Mouse (Mus musculus): ENCODE measurements around the gene Skp1a.
A peak's percentile ranks its signal among the peaks of the same experiment; 100 is the strongest.
"Not testable (repeated sequence)": the region's sequence is repeated elsewhere in the genome, so short reads cannot be mapped to it uniquely, and the experiment has no call there.

The Skp1a gene

DNA sequence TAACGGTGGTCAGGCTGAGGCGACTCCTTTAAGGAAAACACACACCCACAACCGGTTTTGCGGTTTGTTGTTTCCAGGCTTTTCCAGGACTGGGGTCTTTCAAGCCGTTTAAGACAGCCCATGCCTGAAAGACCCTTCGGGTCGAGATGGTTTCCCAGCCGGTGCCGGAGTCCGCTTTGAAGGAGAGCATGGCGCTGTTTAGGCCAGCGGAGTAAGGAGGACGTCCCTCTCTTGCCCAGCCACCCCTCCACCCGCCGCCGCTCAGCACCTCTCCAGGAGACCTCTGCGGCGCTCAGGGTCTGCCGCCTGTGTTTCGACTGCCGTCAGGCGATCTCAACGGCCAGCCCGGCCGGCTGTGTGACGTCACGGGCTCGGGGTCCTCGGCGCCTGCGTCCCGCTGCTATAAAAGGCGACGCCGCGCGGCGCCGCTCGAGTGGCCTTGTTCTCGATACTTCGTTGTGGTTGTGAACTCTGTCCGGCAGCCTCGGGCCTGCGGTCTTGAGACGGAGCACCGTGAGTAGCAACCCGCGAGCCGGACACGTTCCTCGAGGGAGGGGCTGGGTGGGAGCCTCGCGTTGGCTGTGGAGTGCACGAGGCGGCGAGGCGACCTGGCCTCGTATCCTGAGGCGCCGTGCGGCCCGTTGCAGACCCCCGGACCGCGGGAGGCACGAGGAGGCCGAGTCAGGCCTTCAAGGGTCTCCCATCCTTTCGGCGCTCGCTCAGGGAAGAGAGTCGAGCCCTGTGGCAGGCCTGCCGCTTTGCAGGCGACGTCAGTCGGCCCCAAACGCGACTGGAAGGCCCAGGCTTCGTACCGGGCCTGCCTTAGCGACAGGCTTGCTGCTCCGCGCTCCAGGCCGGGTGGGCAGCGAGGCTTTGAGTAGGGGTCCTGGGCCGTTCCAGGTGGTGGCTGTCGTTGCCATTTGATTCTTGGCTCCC lies at the start of gene Skp1a:
Skp1a (plus strand) TSS at position 390 of the 936 bp plus-strand sequence.
- DNase-seq (ENCODE audit: low read depth, low spot score) = peak; percentile 93

DNA sequence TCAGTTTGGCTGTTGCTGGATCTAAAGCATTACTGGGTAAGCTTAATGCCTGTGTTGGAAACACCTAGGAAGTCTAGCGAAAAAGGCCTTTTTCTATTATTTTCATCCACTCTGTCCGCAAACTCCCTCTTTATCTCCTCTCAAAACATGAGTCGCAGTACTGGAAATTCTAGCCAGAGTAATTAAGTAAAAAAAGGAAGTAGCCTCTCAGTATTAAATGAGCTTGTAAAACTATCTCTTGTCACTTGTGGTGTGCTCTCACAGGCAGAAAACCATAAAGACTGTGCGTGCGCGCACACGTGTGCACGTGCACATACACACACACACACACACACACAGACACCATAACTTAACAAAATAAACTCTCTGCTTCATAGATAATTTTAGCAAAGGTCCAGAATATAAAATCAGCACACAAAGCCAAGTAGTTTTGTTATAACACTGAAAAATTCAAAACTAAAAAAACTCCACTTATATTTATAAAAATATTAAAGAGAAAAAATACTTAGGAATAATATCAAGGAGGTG lies 35.2 kb upstream of the Skp1a start:
- not testable (repeated sequence) for DNase-seq (ENCODE audit: low read depth, low spot score)

DNA sequence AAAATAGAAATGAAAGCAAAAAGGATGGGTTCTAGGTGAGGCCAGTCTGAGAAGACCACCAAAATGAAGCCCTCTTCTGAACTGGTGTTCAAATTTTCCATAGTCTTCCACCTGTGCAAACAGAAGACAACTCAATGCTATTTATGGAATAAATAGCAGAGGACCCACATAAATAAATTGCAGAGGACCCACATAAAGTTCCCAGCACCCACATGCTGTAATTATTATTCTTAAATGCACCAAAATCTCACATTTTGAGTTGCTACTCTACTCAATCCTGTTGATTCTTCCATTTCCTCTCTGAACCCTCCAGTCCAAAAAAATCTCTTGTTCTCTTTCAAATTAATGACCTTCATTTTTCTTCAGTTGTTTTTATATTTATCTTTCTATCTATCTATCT lies 17.9 kb upstream of the Skp1a start, which contains the start of gene Olfr1371:
Olfr1371 (minus strand) TSS at position 101 of the 400 bp plus-strand sequence.
- DNase-seq (ENCODE audit: low read depth, low spot score) = no peak

DNA sequence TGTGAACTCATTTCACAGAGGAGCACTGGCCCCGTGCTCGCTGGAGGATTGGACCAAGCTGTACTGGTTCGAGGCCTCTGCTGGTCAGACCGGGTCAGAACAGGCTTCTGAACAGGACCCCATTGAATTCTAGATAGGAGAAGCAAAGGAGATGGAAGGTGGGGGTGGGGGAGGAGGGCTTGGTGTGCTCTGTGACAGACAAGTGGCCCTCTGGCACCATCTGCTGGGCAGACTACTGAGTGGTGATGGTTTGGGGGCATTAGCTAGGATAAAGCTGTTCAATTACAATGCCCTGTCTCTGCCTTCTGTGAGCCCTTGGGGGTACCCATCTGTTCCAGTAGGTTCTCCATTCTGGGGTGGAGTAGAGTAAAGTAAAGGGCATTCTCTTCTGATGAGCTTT lies 11.5 kb upstream of the Skp1a start:
- DNase-seq (ENCODE audit: low read depth, low spot score) = peak; percentile 82

DNA sequence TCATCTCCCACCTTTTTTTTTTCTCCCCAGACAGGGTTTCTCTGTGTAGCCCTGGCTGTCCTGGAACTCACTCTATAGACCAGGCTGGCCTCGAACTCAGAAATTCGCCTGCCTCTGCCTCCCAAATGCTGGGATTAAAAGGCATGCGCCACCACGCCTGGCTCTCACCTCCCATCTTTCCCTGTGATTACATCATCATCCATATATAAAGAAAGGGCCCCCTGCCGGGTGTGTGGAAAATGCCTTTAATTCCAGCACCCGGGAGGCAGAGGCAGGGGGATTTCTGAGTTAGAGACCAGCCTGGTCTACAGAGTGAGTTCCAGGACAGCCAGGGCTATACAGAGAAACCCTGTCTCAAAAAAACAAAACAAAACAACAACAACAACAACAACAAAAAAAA lies 9.9 kb upstream of the Skp1a start:
- not testable (repeated sequence) for DNase-seq (ENCODE audit: low read depth, low spot score)

DNA sequence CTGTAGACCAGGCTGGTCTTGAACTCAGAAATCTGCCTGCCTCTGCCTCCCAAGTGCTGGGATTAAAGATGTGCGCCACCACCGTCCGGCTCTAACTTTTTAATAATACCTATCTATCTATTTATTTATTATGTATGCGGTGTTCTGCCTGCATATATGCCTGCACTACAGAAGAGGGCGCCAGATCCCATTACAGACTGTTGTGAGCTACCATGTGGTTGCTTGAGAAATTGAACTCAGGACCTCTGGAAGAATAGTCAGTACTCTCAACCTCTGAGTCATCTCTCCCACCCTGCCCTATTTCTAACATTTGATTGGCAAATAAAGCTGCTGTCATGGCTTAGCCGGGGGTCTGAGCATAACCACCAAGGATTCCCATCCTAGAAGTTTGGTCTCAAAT lies 8.9 kb upstream of the Skp1a start:
- peak; percentile 18 for DNase-seq (ENCODE audit: low read depth, low spot score)

DNA sequence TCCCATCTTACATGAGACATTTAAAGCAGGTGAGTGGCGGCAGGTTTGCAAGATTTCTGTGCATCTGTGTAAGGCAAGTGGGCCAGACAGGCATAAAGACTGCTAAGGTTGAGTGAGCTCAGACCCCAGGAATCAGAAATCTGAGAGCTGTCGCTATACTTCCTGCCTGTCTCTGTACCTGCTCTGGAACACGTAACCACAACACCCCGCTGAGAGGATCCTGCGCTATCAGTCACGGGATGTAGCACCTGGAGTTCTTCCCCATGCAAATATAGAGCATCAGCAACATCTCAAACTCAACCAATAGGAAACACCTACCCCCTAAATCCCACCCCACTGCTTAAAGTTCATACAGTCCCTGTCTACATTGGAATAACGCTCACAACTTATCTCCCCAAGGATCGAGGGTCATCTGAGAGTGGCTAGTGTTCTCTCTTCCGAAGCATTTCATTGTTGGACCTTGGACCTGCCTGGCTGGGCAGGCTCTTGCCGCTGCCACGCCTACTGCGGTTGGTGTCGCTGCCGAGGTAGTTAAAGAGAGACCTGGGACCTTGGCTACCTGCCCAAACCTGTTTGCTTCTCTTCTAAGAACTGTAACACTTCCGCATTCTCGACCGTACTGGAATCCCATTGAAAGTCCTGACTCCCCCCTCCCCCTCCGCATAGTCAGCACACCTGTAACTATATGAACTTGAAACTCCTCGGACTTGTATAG lies 7.7 kb upstream of the Skp1a start:
- DNase-seq (ENCODE audit: low read depth, low spot score) = no peak

DNA sequence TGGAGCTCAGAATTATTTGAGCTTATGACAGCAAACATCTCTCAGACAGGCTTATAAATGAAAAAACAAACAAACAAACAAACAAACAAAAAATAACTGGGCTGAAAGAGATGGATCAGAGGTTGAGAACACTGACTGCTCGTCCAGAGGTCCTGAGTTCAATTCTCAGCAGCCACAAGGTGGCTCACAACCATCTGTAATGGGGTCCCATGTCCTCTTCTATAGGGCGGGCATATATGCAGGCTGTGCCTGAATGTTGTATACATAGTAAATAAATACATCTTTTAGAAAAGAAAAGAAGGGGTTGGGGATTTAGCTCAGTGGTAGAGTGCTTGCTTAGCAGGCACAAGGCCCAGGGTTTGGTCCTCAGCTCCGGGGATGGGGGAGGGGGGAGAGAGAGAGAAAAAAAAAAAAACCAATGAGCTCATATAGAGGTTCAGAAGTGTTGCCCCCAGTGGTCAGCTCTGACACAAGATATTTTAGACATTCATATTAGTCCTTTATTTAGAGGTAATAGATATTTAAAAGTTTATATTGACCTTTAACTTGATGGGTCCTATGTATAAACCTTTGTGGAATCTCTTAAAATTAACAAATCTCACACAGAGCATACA lies 5.7 kb upstream of the Skp1a start:
- no peak for DNase-seq (ENCODE audit: low read depth, low spot score)

DNA sequence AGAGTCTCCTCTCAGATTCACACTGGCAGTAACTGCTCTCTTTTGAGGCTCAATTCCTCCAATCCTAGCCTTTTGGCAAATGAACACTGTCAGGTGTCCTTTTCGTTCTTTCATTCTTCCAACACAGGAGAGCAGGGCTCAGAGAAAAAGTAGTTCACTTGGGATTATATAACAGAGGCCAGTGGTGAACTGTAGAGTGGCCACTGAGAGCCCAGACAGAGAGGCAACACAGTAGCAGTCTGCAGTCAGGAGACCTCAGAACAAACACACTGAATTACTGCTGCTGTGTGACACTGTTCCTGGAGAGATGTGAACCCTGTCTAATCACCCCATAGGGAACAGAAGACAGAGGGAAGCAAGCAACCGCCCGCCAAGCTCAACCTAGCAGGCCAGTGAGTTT lies 4.7 kb upstream of the Skp1a start:
- DNase-seq (ENCODE audit: low read depth, low spot score) = peak; percentile 13

DNA sequence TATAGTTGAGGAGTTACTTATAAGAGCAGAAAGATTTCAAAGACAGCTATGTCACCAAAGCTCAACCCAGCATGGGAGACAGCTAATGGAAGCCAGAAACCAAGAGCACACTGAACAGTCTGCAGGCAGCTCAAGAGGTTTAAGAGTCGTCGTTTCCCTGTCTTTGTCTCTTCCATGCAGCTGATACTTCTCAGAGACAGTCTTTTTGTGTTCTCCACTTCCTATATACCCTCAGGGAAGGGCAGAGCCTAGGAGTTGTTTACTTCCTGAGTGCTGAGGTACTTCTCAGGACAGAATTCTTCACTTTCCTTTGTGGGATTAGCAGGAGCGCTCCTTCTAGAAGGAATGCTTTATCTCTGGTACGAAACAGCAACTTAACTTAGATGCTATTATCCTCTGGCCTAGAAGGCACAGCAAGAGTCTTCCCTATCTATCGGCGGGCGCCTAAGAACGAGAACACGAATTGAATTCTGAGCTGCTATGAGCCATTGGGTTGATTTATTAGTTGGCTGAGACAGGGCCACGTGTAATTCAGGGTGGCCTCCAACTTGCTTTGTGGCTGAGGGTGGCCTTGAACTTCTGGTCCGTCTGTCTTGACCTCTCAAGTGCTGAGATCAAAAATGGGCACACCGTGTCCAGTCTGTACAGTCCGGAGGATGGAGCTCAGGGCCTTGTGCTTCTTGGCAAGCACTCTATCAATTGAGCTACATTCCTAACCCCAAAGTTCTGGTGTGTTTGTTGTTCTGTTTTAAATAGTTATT lies 4.1 kb upstream of the Skp1a start:
- DNase-seq (ENCODE audit: low read depth, low spot score) = no peak

DNA sequence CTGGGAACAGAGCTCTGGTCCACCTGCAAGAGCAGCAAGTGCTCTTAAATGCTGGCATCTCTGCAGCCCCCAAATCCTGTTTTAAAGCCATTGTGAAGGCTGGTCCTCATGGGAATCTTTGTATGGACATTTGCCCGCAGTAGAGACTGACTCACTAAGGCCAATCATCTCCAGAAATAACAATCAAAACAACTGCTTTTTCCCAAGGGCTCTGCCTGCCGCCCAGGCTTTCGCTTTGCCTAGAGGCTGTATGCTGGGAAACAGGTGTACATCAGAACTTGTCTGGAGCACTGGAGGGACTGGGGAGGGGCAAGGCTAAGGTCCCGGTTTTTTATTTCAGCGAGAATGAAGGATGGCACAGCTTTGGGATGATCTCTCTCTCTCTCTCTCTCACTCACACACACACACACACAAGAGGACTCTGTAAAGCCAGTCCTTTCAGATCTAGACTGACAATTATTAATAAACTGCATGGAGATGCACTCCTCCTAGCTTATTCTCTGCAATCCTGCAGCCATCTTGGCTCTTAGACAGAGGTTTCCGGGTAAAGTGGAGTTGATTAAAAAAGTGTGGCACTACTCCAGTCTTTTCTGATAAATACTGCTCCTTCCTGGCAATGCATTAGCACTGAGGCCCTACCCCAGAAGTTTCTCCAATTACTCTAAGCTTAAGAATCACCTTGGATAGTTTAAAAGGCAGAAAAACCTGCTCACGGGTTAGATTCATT lies 2.9 kb upstream of the Skp1a start:
- DNase-seq (ENCODE audit: low read depth, low spot score) = no peak

DNA sequence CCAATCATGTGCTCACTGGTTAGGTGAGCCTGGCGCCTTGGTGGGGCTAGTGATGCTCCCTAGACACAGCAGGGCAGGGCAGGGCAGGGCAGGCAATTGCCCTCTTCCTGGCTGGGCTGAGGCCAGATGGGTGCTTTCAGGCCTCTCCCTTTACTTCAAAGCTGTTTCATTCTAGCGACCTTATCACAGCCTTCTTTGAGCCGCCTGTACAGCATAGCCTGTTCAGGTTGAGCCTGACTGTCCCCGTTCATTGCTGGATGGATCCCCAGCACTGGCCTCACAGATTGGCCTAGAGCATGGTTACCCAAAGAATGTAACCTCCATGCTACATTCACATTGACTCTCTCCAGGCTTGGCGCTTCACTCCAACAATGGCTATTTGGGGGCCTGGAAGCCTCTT lies 1.1 kb upstream of the Skp1a start:
- DNase-seq (ENCODE audit: low read depth, low spot score) = no peak

DNA sequence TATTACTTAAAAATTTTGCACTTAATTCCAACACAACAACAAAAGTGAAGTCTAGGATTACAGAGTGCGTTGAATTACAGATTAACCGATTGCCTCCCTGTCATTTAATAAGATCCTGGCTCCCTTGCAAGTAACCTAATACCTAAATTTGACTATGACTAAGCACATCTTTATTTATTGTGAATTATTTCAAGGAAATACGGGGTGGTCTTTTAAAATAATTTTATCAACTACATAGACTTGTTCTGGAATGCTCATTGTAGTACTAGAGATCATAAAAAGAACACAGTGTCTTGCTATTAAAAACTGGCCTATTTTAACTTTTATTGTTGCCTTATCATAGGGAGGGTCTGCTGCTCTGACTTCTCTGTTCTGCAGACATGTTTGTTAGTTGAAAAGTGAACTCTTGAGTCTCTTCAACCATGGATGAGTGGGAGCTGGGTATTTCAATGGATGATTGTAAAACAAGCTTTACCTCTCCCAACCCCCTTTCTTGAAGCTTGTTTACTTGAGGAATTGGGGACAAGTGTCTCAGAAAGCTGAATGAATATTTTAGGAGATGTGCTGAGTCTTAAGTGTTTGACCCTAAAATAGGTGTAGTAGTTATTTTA lies 1.4 kb downstream of the Skp1a start:
- DNase-seq (ENCODE audit: low read depth, low spot score) = no peak

DNA sequence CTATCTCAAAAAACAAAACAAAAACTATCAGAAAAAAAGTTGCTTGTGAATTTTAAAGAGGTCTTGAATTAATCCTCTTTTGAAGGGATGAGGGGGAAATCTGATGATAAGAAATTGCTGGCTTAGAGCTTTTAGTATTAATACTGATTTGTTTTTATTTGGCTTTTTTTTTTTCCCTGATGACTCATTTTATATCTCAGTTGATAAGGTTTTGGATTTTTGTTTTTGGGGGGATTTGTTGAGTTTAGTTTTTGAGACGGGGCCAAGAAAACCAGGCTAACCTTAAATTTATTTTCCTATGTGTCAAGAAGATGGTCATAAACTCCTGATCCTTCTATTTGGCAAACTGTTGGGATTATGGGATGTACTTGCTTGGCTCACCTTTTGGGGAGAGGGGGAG lies 2.1 kb downstream of the Skp1a start:
- DNase-seq (ENCODE audit: low read depth, low spot score) = no peak

DNA sequence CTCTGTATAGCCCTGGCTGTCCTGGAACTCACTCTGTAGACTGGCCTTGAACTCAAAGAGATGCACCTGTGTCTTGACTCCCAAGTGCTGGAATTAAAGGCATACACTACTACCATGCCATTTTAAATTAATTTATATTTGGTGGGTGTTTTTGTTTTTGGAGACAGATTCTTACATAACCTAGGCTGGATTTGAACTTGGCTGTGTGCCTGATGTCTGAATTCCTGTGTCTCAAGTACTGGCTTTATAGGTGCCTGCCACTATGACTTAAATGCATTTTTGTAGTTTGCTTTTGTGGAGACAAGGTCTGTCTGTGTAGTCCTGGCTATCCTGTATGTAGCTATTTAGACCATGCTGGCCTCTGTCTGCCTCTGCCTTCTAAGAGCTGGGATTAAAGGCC lies 2.7 kb downstream of the Skp1a start:
- DNase-seq (ENCODE audit: low read depth, low spot score) = peak; percentile 33

DNA sequence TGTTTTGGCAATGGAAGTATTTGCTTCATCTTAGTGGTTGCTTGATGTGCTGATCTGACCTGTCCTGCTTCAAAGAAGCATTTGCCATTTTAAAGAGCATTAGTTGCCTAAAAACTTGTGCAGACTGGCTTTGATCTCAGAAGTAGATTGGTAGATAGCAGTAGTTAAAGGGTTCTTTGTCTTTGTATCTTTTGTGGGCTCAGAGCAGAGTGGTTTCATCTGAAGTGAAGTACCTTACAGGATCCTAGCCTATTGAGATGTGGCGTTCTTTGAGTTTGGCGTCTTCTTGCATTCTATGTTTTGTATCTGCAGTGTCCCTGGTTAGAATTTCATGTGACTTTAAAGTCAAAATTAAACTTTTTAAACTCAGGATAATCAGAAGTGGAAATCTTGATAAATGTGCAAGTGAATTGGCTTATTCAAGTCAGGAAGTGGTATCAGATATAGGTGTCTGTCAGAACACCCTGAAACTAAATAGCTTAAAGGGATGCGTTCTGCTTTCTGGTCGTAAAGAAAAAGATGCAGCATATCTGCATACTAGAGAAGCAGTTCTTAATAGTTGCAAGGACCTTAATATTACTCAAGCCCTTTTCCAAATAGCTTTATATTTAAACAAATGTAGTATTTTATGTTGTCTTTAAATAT lies 9.2 kb downstream of the Skp1a start:
- DNase-seq (ENCODE audit: low read depth, low spot score) = no peak

DNA sequence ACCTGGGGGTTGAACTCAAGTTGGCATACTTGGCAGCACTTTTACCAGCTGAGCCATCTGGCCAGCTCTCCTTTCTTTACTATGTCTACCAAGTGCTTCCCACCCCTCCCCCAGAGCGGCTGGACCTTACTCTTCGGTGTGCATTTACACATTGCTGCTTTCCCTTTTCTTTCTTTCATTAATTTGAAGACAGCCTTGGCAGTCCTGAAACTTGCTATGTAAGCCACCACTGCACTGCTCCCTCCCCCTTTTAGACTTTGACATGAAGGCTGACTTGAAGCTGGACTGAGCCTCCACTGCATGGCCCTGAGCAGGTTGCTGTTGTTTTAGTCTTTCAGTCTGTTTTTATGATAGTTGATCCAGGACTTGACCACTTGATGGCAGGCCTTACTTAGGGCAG lies 17.7 kb downstream of the Skp1a start:
- DNase-seq (ENCODE audit: low read depth, low spot score) = no peak

DNA sequence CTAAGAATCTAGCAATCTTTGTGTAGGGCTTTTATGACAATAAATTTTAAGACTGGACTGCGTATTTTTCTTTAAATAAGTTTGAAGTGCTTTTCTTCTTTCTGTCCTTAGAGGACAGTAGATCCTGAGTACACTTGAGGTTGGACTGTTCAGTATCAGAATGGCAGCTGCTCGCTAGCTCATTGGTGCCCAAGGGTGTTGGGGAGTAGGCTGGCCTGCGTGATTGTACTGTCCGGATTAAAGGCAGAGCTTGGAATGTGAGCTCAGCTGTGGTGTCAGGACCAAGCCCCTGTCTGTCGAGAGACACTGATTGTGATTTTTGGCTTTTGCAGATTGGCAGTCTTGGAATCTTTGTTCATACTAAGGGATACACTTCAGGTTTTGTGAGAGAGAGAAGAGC lies 20.0 kb downstream of the Skp1a start:
- DNase-seq (ENCODE audit: low read depth, low spot score) = no peak

DNA sequence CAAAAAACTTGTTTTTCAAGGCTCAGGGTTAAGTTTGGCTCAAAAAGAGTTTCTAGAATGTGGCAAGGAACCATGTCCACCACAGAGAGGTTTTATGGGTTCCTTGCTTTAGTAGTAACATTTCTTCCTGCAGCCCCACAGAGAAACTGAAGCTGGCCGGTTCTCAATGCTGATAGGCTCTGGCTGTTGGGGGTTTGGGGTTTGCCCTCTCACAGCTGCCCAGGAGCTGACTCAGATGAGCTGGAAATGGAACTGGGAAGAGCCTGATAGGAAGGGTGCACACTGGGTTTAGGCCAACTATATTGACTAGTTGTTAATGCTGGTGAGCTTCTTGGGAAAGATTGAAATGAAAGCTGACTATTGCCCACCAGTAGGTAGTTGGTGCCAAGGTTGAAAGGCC lies 20.9 kb downstream of the Skp1a start:
- no peak for DNase-seq (ENCODE audit: low read depth, low spot score)
